Mouse (Mus musculus) ES-Bruce4 (cell line): ENCODE results near the gene Myt1l. TPM values are rescaled to one million over a fixed set of nuclear protein-coding genes. Genes with fewer than 3 reads are reported as not detected.
A peak's percentile ranks its signal among the peaks of the same experiment; 100 is the strongest.

Experiments
- H3K27ac ChIP-seq: 2 replicates; pipeline ENCODE4 v1.5.1; 2012; ENCODE audit warnings: low read length, inconsistent platforms; ENCODE audit not compliant: insufficient read depth
- H3K27me3 ChIP-seq: 2 replicates; pipeline ENCODE4 v1.6.1; 2012; ENCODE audit warnings: mild to moderate bottlenecking, low read length, inconsistent platforms; ENCODE audit not compliant: control insufficient read depth, poor library complexity, insufficient read depth, severe bottlenecking
- H3K36me3 ChIP-seq: 2 replicates; pipeline ENCODE4 v1.6.1; 2012; ENCODE audit warnings: inconsistent platforms, mild to moderate bottlenecking, low read length, moderate library complexity; ENCODE audit not compliant: control insufficient read depth, poor library complexity, insufficient read depth, severe bottlenecking
- H3K4me1 ChIP-seq: one replicate; pipeline ENCODE4 v1.8.1; 2011; ENCODE audit warnings: low read length; ENCODE audit not compliant: control insufficient read depth, insufficient read depth
- H3K4me3 ChIP-seq: 2 replicates; pipeline ENCODE4 v1.5.1; 2011; ENCODE audit warnings: low read depth, mild to moderate bottlenecking, low read length
- H3K9ac ChIP-seq: 2 replicates; pipeline ENCODE4 v1.6.1; 2012; ENCODE audit warnings: low read depth, mild to moderate bottlenecking, inconsistent platforms; ENCODE audit not compliant: poor library complexity, severe bottlenecking
- H3K9me3 ChIP-seq: replicated peaks from 2 replicates; pipeline ENCODE4 v1.6.1; 2012; ENCODE audit warnings: mild to moderate bottlenecking, low read length, inconsistent platforms; ENCODE audit not compliant: control insufficient read depth, poor library complexity, insufficient read depth, severe bottlenecking
- CTCF ChIP-seq: IDR thresholded peaks from one replicate; pipeline ENCODE4 v1.8.1; 2011; ENCODE audit warnings: low read depth, low read length
- EP300 ChIP-seq: IDR thresholded peaks from 2 replicates; pipeline ENCODE4 v1.6.1; 2011; ENCODE audit warnings: low read depth, low read length; ENCODE audit not compliant: insufficient read depth
- POLR2A ChIP-seq: IDR thresholded peaks from one replicate; pipeline ENCODE4 v1.8.1; 2011; ENCODE audit warnings: low read length; ENCODE audit not compliant: insufficient read depth
- polyA plus RNA-seq: library from polyadenylated mRNA; stranded (reverse); fragments of >200 nt; gene quantifications from 2 replicates; pipeline ENCODE4 v1.2.4, GENCODE M21; 2011; ENCODE audit warnings: low read depth; ENCODE audit not compliant: missing spikeins, insufficient read depth, insufficient read length

The Myt1l gene
- polyA plus RNA-seq, 1 experiment = not detected

GRCm38 (mm10) chr12:29930591-29930990 lies 402.4 kb downstream of the Myt1l start:
- TF ChIP-seq CTCF = no peak
- TF ChIP-seq POLR2A = no peak
- TF ChIP-seq EP300 = no peak
- no peaks in the 10 kb centered on the region for H3K4me1 ChIP-seq
- no peaks in the 10 kb centered on the region for H3K27me3 ChIP-seq
- no peak overlapping the region for H3K27ac ChIP-seq
- no peak overlapping the region for H3K4me3 ChIP-seq
- no peak overlapping the region for H3K9ac ChIP-seq
- no peaks in the 10 kb centered on the region for H3K36me3 ChIP-seq
- no peaks in the 10 kb centered on the region for H3K9me3 ChIP-seq

GRCm38 (mm10) chr12:29932951-29933350 lies 404.8 kb downstream of the Myt1l start:
- no peak overlapping the region for H3K4me3 ChIP-seq
- no peaks in the 10 kb centered on the region for H3K9me3 ChIP-seq
- H3K27ac ChIP-seq = no peak overlapping the region
- TF ChIP-seq CTCF = no peak
- no peak for TF ChIP-seq EP300
- no peak for TF ChIP-seq POLR2A
- H3K4me1 ChIP-seq = no peaks in the 10 kb centered on the region
- H3K27me3 ChIP-seq = no peaks in the 10 kb centered on the region
- H3K36me3 ChIP-seq = no peaks in the 10 kb centered on the region
- no peak overlapping the region for H3K9ac ChIP-seq

- H3K9me3 ChIP-seq = no peaks in the 10 kb centered on the region
- H3K4me1 ChIP-seq = no peaks in the 10 kb centered on the region
- H3K27me3 ChIP-seq = no peaks in the 10 kb centered on the region
- H3K36me3 ChIP-seq = no peaks in the 10 kb centered on the region
- no peak overlapping the region for H3K9ac ChIP-seq
- no peak overlapping the region for H3K4me3 ChIP-seq
- TF ChIP-seq POLR2A = no peak
- no peak for TF ChIP-seq CTCF
- no peak for TF ChIP-seq EP300
- H3K27ac ChIP-seq = no peak overlapping the region
These were observed 405.3 kb downstream of the Myt1l start for GRCm38 (mm10) chr12:29933501-29933900.

DNA sequence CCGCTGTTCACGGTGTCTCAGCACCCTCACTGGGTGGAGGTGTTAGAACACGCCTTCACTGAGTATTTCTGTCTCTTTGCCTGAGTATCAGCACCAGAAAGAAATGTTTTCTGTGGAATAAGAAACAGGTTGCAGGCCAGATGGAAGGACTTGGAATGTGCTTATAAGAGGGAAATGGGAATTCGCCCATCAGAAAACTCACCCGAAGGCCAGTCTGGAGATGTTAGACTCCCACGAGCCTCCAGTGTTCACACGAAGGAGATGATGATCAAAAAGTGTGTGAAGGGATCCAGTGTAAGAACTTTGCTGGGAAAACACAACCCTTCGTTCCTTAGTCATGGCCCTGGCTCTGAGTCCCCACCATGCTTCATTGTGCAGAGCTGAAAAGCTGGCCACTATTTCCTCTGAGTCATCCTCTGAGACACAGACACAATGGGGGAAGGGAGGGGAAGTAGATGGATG lies 406.0 kb downstream of the Myt1l start:
- H3K27ac ChIP-seq = no peak overlapping the region

DNA sequence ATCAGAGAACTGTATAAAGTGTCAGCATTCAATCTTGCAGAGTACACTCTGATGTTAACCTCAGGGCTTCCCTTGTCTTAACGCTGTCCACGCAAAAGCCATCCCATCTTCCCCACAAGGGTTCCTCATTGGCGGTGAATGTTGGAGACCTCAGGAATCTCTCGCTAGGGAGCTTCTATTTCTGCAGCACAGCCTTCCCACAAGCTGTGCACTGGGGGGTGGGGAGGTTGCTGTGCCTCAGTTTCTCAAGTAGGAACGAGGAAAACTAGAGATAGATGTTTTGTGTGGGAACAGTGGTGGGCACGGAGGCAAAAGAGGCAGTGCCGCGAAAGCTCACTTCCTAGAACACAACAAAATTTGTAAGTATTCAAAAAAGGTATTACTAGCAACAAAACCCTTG lies 409.1 kb downstream of the Myt1l start, which contains the start of gene Pxdn:
Gene Pxdn (plus strand): TSS at position 301 of the 400 bp plus-strand sequence.
- Histone ChIP-seq H3K9ac (peak within 1 kb of the TSS; percentile 66), H3K4me3 (peak within 1 kb of the TSS; percentile 79), H3K36me3 (no peaks in the 10 kb centered on the region), H3K27ac (no peak within 1 kb of the TSS), H3K27me3 (no peaks in the 10 kb centered on the region), H3K4me1 (no peaks in the 10 kb centered on the region), H3K9me3 (no peaks in the 10 kb centered on the region)
- no peak for TF ChIP-seq EP300
- TF ChIP-seq CTCF = no peak
- no peak for TF ChIP-seq POLR2A

More for the DNA sequence above, 406.0 kb downstream of the Myt1l start:
- no peaks in the 10 kb centered on the region for H3K4me1 ChIP-seq
- no peak overlapping the region for H3K9ac ChIP-seq
- no peak for TF ChIP-seq POLR2A
- TF ChIP-seq EP300 = no peak
- no peak for TF ChIP-seq CTCF
- H3K27me3 ChIP-seq = no peaks in the 10 kb centered on the region
- H3K9me3 ChIP-seq = no peaks in the 10 kb centered on the region
- H3K4me3 ChIP-seq = no peak overlapping the region
- no peaks in the 10 kb centered on the region for H3K36me3 ChIP-seq

GRCm38 (mm10) chr12:29937851-29938375 lies 409.7 kb downstream of the Myt1l start:
- Histone ChIP-seq H3K4me1 (no peaks in the 10 kb centered on the region), H3K9ac (peak overlapping the region; percentile 66), H3K4me3 (peak overlapping the region; percentile 79), H3K36me3 (no peaks in the 10 kb centered on the region), H3K27me3 (no peaks in the 10 kb centered on the region), H3K27ac (no peak overlapping the region), H3K9me3 (no peaks in the 10 kb centered on the region)
- TF ChIP-seq CTCF (no peak), EP300 (no peak), POLR2A (no peak)
